Mouse (Mus musculus): Measurements from ENCODE around the gene Gm973. TPM values are rescaled to one million over a fixed set of nuclear protein-coding genes. Genes with fewer than 3 reads are reported as not detected.

The Gm973 gene
- polyA plus RNA-seq, 1 experiment from 2014 or later, result 1.5 TPM

DNA sequence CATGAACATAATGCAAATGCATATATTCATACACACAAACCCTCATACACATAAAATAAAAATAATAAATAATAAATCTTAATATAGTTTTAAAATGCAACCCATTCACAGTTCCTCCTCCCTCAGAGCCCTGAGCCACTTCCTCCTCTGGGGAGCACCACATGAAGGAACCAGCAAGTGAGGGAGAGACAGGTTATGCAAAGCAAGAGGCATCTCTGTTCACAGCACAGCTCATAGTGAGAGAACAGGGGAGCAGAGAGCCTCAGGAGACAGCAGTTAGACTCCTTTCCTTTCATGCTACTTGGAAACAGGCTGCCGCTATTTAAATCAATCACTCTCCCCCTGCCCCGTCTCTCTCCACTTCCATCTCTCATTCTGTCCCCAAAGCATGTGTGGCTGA is 47.5 kb downstream of the Gm973 start:
- Histone ChIP-seq H3K27me3 (ENCODE audit: insufficient read depth, low read length) (no peaks in the 10 kb centered on the region), H3K4me3 (ENCODE audit: low read length) (no peak overlapping the region), H3K36me3 (ENCODE audit: insufficient read depth, low read length) (no peaks in the 10 kb centered on the region), H3K4me1 (ENCODE audit: insufficient read depth, low read length) (peaks cover 6% of the 10 kb centered on the region; the same call in 1 of the 2 replicates), H3K9ac (replicated peaks; ENCODE audit: low read length) (no peak overlapping the region), H3K27ac (ENCODE audit: low read length) (no peak overlapping the region), H3K4me2 (replicated peaks; ENCODE audit: low read depth, low read length) (no peak overlapping the region), H3K9me3 (ENCODE audit: low read length) (no peaks in the 10 kb centered on the region)
- 72% methylated on average over 2 of the region's 2 CpGs for WGBS
- no peak for ATAC-seq (ENCODE audit: low FRiP score, low TSS enrichment)

DNA sequence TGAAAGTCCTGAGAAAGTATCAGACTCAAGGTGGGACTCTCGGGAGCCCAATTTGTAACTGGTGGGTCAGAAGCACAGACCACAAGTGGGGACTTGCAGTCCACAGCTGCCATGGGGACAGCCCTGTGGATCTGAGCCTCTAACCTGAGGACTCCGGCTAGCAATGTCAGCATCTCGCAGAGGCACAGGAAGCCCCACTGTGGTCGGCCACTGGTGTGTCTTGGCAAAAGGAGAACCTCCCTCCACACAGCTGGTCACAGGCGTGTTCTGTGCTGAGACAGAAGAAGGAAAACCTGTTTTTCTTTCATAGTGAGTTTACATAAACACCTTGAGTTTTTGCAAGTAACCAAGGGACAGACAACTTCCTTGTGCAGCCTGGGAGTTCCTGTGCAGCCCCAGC is 49.7 kb downstream of the Gm973 start:
- no peaks in the 10 kb centered on the region for H3K27me3 ChIP-seq (ENCODE audit: insufficient read depth, low read length)
- H3K9me3 ChIP-seq (ENCODE audit: low read length), result no peaks in the 10 kb centered on the region
- H3K4me1 ChIP-seq (ENCODE audit: insufficient read depth, low read length), result peaks cover 6% of the 10 kb centered on the region; the same call in 1 of the 2 replicates
- no peak overlapping the region for H3K27ac ChIP-seq (ENCODE audit: low read length)
- 58% methylated on average over 5 of the region's 5 CpGs for WGBS
- H3K36me3 ChIP-seq (ENCODE audit: insufficient read depth, low read length), result no peaks in the 10 kb centered on the region
- H3K9ac ChIP-seq (replicated peaks; ENCODE audit: low read length), result no peak overlapping the region
- ATAC-seq (ENCODE audit: low FRiP score, low TSS enrichment), result no peak
- no peak overlapping the region for H3K4me2 ChIP-seq (replicated peaks; ENCODE audit: low read depth, low read length)
- no peak overlapping the region for H3K4me3 ChIP-seq (ENCODE audit: low read length)

DNA sequence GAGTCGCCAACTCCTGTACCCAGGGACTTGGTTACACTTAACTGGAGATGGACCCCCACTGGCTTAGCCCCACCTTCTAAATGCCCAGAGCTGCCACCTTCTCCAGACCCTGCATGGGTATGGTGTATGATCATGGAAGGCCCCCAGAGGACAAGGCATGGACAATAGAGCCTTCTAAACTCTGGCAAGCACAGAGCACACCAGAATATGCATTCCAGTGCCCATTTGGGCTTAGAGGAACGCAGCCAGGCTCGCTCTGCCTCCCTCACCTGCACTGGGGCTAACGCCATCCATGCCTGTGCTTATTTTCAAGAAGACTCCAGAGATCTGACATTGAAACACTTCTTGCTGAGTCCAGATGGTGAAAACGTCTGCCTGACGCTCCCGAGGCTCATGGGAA is 50.2 kb downstream of the Gm973 start:
- Histone ChIP-seq H3K4me3 (ENCODE audit: low read length) (no peak overlapping the region), H3K9ac (replicated peaks; ENCODE audit: low read length) (no peak overlapping the region), H3K27ac (ENCODE audit: low read length) (no peak overlapping the region), H3K9me3 (ENCODE audit: low read length) (no peaks in the 10 kb centered on the region), H3K36me3 (ENCODE audit: insufficient read depth, low read length) (no peaks in the 10 kb centered on the region), H3K27me3 (ENCODE audit: insufficient read depth, low read length) (no peaks in the 10 kb centered on the region), H3K4me2 (replicated peaks; ENCODE audit: low read depth, low read length) (no peak overlapping the region), H3K4me1 (ENCODE audit: insufficient read depth, low read length) (peaks cover 6% of the 10 kb centered on the region; the same call in 1 of the 2 replicates)
- ATAC-seq (ENCODE audit: low FRiP score, low TSS enrichment), result no peak
- WGBS, result 76% methylated on average over 7 of the region's 7 CpGs

DNA sequence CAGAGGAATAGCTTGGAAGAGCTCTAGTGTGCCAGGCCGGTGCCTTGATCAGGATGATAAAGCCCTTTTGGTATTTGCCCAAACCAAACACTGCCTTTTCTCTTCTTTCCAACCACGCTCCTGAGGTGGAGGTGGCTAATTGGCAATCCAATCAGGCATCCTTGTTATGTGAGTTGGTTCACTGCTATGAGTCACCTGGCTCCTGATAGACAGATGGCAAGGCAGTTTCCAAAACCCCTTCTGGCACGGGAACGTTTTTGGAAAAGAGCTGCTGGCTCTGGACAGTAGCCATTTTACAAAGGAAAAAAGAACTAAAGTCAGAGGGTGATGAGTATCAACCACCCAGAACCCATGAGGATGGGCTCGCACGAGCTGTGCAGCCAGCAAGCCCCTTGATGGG is 50.9 kb downstream of the Gm973 start:
- WGBS, result 74% methylated on average over 6 of the region's 6 CpGs
- Histone ChIP-seq H3K9ac (replicated peaks; ENCODE audit: low read length) (no peak overlapping the region), H3K27ac (ENCODE audit: low read length) (no peak overlapping the region), H3K4me2 (replicated peaks; ENCODE audit: low read depth, low read length) (no peak overlapping the region), H3K4me1 (ENCODE audit: insufficient read depth, low read length) (peaks cover 6% of the 10 kb centered on the region; the same call in 1 of the 2 replicates), H3K27me3 (ENCODE audit: insufficient read depth, low read length) (no peaks in the 10 kb centered on the region), H3K36me3 (ENCODE audit: insufficient read depth, low read length) (no peaks in the 10 kb centered on the region), H3K4me3 (ENCODE audit: low read length) (no peak overlapping the region), H3K9me3 (ENCODE audit: low read length) (no peaks in the 10 kb centered on the region)
- ATAC-seq (ENCODE audit: low FRiP score, low TSS enrichment), result no peak

DNA sequence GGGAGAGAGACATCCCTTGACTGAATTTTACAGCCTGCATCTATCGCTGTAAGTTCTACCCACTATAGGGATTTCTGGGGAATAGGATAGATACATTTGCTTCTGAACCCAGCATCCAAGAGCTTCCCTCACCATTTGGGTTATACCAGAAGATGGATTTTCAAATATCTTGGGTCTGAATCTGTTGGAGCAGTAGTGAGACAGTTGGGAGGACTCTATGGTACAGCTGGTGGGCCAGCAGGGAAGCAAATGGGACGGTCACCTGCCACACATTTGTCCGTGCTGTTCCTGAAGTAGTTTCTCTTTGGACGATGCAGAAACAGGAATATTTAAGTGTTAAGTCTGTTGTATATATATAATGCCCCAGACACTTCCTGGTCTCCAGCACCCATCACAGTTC is 51.5 kb downstream of the Gm973 start:
- Histone ChIP-seq H3K9me3 (ENCODE audit: low read length) (no peaks in the 10 kb centered on the region), H3K27me3 (ENCODE audit: insufficient read depth, low read length) (no peaks in the 10 kb centered on the region), H3K36me3 (ENCODE audit: insufficient read depth, low read length) (no peaks in the 10 kb centered on the region), H3K9ac (replicated peaks; ENCODE audit: low read length) (no peak overlapping the region), H3K27ac (ENCODE audit: low read length) (no peak overlapping the region), H3K4me2 (replicated peaks; ENCODE audit: low read depth, low read length) (no peak overlapping the region), H3K4me3 (ENCODE audit: low read length) (no peak overlapping the region), H3K4me1 (ENCODE audit: insufficient read depth, low read length) (peaks cover 6% of the 10 kb centered on the region; the same call in 1 of the 2 replicates)
- no peak for ATAC-seq (ENCODE audit: low FRiP score, low TSS enrichment)
- WGBS, result 84% methylated on average over 4 of the region's 4 CpGs

DNA sequence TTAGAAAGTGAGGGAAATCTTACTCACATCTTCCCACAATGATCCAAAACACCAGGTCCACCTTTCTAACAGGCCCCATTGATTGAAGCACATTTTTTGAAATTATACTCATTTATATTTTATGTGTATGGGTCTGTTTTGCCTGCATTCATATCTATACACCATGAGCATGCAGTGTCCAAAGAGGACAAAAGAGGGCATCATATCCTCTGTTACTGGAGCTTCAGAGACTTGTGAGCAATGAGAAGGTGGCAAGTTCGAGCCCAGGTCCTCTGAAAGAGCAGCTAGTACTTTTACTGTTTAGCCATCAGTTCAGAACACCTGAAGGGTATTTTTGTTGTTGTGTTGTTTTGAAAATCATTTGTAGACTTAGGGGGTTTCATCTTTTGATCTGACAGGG is 52.2 kb downstream of the Gm973 start:
- Histone ChIP-seq H3K9ac (replicated peaks; ENCODE audit: low read length) (no peak overlapping the region), H3K4me1 (ENCODE audit: insufficient read depth, low read length) (peaks cover 6% of the 10 kb centered on the region; the same call in 1 of the 2 replicates), H3K9me3 (ENCODE audit: low read length) (no peaks in the 10 kb centered on the region), H3K36me3 (ENCODE audit: insufficient read depth, low read length) (no peaks in the 10 kb centered on the region), H3K4me3 (ENCODE audit: low read length) (no peak overlapping the region), H3K27me3 (ENCODE audit: insufficient read depth, low read length) (no peaks in the 10 kb centered on the region), H3K4me2 (replicated peaks; ENCODE audit: low read depth, low read length) (no peak overlapping the region), H3K27ac (ENCODE audit: low read length) (no peak overlapping the region)
- WGBS, result 97% methylated on average over 1 of the region's 1 CpGs
- ATAC-seq (ENCODE audit: low FRiP score, low TSS enrichment), result no peak

DNA sequence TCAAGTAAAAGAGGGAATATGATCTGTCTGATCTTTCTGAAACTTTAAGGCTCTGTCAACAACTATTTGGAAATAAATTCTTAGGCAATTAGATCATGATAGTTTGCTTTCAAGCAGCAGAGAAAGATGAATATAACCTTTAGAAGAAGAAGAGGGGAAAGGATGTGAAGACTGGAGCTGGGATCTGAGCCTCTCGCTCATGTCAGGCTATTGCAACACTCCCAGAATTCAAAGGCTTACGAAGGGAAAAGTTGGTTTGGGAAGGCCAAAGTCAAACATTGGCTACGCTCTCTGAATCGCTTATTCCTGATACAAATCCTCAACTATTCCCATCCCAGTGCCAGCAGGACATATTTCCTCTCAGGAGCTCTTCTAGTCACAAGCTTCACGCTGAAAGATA is 53.2 kb downstream of the Gm973 start:
- Histone ChIP-seq H3K9me3 (ENCODE audit: low read length) (no peaks in the 10 kb centered on the region), H3K36me3 (ENCODE audit: insufficient read depth, low read length) (no peaks in the 10 kb centered on the region), H3K4me2 (replicated peaks; ENCODE audit: low read depth, low read length) (no peak overlapping the region), H3K27ac (ENCODE audit: low read length) (no peak overlapping the region), H3K4me3 (ENCODE audit: low read length) (no peak overlapping the region), H3K4me1 (ENCODE audit: insufficient read depth, low read length) (peaks cover 6% of the 10 kb centered on the region; the same call in 1 of the 2 replicates), H3K27me3 (ENCODE audit: insufficient read depth, low read length) (no peaks in the 10 kb centered on the region), H3K9ac (replicated peaks; ENCODE audit: low read length) (no peak overlapping the region)
- ATAC-seq (ENCODE audit: low FRiP score, low TSS enrichment), result no peak
- WGBS, result 91% methylated on average over 5 of the region's 5 CpGs

DNA sequence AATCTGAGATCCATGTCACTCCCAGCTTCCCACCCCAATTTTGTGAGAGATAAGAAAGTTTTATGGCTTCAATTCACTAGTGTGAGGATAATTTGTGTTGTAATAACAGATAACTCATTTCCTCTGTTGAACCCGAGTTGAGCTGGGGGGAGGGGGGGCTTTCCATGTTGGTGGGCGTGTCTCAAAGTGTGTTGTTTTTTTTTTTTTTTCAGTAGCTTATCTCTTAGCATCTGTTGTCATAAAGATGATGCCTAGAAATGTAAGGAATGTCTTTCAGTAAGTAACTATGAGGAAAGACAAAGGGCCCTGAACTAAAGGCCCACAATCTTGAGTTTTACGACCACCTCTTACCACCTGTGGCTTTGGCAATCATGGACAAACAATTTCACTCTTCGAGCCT is 54.7 kb downstream of the Gm973 start:
- H3K4me1 ChIP-seq (ENCODE audit: insufficient read depth, low read length), result peaks cover 6% of the 10 kb centered on the region; the same call in 1 of the 2 replicates
- H3K27ac ChIP-seq (ENCODE audit: low read length), result no peak overlapping the region
- H3K4me2 ChIP-seq (replicated peaks; ENCODE audit: low read depth, low read length), result no peak overlapping the region
- no peak for ATAC-seq (ENCODE audit: low FRiP score, low TSS enrichment)
- WGBS, result 48% methylated on average over 4 of the region's 4 CpGs
- H3K9ac ChIP-seq (replicated peaks; ENCODE audit: low read length), result no peak overlapping the region
- no peak overlapping the region for H3K4me3 ChIP-seq (ENCODE audit: low read length)
- H3K36me3 ChIP-seq (ENCODE audit: insufficient read depth, low read length), result no peaks in the 10 kb centered on the region
- no peaks in the 10 kb centered on the region for H3K27me3 ChIP-seq (ENCODE audit: insufficient read depth, low read length)
- H3K9me3 ChIP-seq (ENCODE audit: low read length), result no peaks in the 10 kb centered on the region

DNA sequence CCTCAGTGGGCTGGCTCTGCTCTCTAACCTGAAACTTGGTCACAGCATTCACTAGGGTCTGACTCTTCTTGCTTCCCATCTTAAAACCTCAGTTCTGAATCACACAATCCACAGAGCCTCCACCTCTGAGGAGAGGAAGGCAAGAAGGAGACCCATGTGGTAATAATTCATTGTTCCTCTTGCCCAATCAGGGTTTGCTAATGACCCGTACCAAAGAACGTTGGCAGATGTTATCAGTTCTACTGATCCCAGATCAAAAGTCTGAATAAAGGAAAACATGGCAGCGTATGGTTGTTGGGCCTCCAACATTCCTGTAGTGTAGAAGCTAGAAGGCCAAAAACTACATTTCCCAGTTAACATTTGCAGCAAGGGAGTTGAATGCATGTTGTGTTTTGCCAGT is 55.4 kb downstream of the Gm973 start:
- Histone ChIP-seq H3K9me3 (ENCODE audit: low read length) (no peaks in the 10 kb centered on the region), H3K4me1 (ENCODE audit: insufficient read depth, low read length) (no peaks in the 10 kb centered on the region), H3K4me3 (ENCODE audit: low read length) (no peak overlapping the region), H3K9ac (replicated peaks; ENCODE audit: low read length) (no peak overlapping the region), H3K4me2 (replicated peaks; ENCODE audit: low read depth, low read length) (no peak overlapping the region), H3K27ac (ENCODE audit: low read length) (no peak overlapping the region), H3K27me3 (ENCODE audit: insufficient read depth, low read length) (no peaks in the 10 kb centered on the region), H3K36me3 (ENCODE audit: insufficient read depth, low read length) (no peaks in the 10 kb centered on the region)
- no peak for ATAC-seq (ENCODE audit: low FRiP score, low TSS enrichment)
- 58% methylated on average over 3 of the region's 3 CpGs for WGBS

DNA sequence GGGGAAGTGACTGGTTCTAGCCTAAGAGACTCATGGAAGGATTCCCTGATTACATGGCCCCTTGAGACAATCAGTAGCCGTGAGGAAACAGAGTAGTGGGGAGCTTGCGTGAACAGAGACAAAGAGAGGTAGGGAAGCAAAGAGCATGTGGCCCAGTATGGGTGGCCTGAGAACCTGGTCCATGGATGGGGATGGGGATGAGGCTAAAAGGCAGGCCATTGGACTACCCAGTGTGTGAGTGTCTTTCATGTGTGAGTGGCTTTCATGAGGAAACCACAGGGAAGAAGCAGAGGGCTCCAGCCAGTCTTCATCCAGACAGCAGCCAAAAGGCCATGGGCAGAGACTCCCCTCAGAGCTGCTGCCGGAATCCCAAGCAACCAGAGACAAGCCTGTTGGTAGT is 57.8 kb downstream of the Gm973 start:
- H3K9me3 ChIP-seq (ENCODE audit: low read length), result no peaks in the 10 kb centered on the region
- no peak overlapping the region for H3K9ac ChIP-seq (replicated peaks; ENCODE audit: low read length)
- H3K4me1 ChIP-seq (ENCODE audit: insufficient read depth, low read length), result peaks cover 6% of the 10 kb centered on the region
- no peak overlapping the region for H3K4me3 ChIP-seq (ENCODE audit: low read length)
- H3K27me3 ChIP-seq (ENCODE audit: insufficient read depth, low read length), result no peaks in the 10 kb centered on the region
- no peak for ATAC-seq (ENCODE audit: low FRiP score, low TSS enrichment)
- 81% methylated on average over 3 of the region's 3 CpGs for WGBS
- H3K36me3 ChIP-seq (ENCODE audit: insufficient read depth, low read length), result no peaks in the 10 kb centered on the region
- H3K4me2 ChIP-seq (replicated peaks; ENCODE audit: low read depth, low read length), result no peak overlapping the region
- H3K27ac ChIP-seq (ENCODE audit: low read length), result no peak overlapping the region
